ENCODE assay signal across 14 mouse cellular contexts in the genomic region with DNA sequence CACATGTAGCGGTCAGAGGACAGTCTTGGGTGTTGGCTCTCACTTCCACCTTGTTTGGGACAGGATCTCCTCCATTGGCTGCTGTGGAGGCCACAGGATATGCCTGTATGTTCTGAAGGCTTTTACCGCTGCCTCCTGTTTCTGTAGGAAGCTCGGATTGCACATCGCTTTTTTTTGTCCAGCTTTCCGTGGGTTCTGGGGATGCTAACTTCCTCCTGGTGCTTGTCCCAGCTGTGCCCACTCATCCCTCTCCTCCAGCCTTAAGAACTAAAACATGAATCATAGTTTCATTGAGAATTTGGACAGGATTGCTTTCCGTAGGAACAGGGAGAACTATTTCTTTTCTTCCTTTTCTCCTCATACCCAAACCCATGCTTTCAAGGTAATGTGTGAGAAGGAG. TPM values are rescaled to one million over a fixed set of nuclear protein-coding genes. Genes with fewer than 3 reads are reported as not detected.
A peak's percentile ranks its signal among the peaks of the same experiment; 100 is the strongest.
DNase-seq lines count a peak whose midpoint lies in the region.
"Had no signal": no experiment of that assay in that cellular context is flagged by ENCODE, and none has a peak within 500 bp of the region (broad histone marks: within the 10 kb centered on the region; RNA-seq: fewer than 3 reads in every experiment).

No protein-coding gene starts in this region.

- peak; percentile 23 to 72 for DNase-seq in frontal cortex, adult 2 months (ENCODE audit: extremely low spot score in 1 of 2, low spot score in 1 of 2)
- no peak for DNase-seq in frontal cortex, postnatal 10 days (ENCODE audit: low spot score in 2 of 2)
- DNase-seq in right cerebral cortex, adult 18-20 months = peak; percentile 74
- DNase-seq in right cerebral cortex, postnatal 10 days (ENCODE audit: low spot score in 2 of 2) = no peak
- peak; percentile 32 for DNase-seq in NIH3T3 (ENCODE audit: low read depth)
- DNase-seq in right cerebral cortex, postnatal 36 days (ENCODE audit: low spot score in 2 of 2) = peak; percentile 58 to 60
- no peak for DNase-seq in kidney, adult 18-20 months
- DNase-seq in c-Kit-positive CD71-positive TER-119-positive erythroid progenitor cells, embryonic 14.5 days (ENCODE audit: low spot score) = no peak
- DNase-seq: adrenal gland, postnatal 10 days; cerebellum, adult 18-20 months; cerebellum, postnatal 10 days; forebrain, postnatal 0 days; gastrocnemius, adult 2 months; gastrocnemius, postnatal 25 days had no signal

RNA-seq across cellular contexts. Expression of a gene that starts 24.3 kb away (rescaled TPM):
- polyA plus RNA-seq in frontal cortex, adult 2 months (2012; rRNA removed) = 16.3 and 18.5 TPM in 2 replicates

RNA-seq across cellular contexts. Expression of a gene that starts 27.1 kb away (rescaled TPM):
- 167 and 178 TPM in 2 replicates for polyA plus RNA-seq in frontal cortex, adult 2 months (2012; rRNA removed)

Comparison
In these comparisons a context has a peak if more than half of its experiments do, and no peak if none do; other contexts are left out.
1. DNase-seq: peak in frontal cortex, adult 2 months (2 of 2), right cerebral cortex, adult 18-20 months (single experiment), NIH3T3 (single experiment) and right cerebral cortex, postnatal 36 days (2 of 2); none in frontal cortex, postnatal 10 days (0 of 2), right cerebral cortex, postnatal 10 days (0 of 2), kidney, adult 18-20 months (single experiment) and c-Kit-positive CD71-positive TER-119-positive erythroid progenitor cells, embryonic 14.5 days (single experiment).